Mouse (Mus musculus): ENCODE data around the gene 5730596B20Rik.

DNA sequence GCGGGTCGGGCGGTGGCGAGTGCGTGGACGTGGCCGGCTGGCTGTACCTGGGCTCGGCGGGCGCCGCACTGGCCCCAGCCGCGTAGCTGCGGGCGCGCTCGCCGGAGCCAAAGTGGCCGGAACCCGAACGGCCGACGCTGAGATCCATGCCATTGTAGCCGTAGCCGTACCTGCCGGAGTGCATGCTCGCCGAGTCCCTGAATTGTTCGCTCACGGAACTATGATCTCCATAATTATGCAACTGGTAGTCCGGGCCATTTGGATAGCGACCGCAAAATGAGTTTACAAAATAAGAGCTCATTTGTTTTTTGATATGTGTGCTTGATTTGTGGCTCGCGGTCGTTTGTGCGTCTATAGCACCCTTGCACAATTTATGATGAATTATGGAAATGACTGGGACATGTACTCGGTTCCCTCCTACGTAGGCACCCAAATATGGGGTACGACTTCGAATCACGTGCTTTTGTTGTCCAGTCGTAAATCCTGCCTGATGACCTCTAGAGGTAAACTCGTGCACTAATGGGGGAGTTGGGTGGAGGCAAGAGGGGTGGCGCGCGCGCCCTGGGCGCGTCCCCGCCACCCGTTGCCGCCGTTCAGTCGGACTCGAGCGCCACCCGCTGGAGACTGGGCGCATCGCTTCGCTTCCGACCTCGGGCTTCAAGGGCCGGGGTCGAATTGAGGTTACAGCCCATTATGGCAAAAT, 26.9 kb downstream of the 5730596B20Rik start, which contains the start of gene Hoxa5:
- TF ChIP-seq USF1 (IDR thresholded peaks at IDR 0.05; ENCODE audit: low read depth) (no peak), CTCF (IDR thresholded peaks at IDR 0.05; ENCODE audit: control insufficient read depth, insufficient read depth, insufficient read length) (no peak), MAX (IDR thresholded peaks at IDR 0.05) (no peak), CEBPB (IDR thresholded peaks at IDR 0.05; ENCODE audit: low read depth) (no peak), MYOG (IDR thresholded peaks at IDR 0.05; ENCODE audit: control insufficient read depth, extremely low read depth, insufficient read length) (no peak)
